Mouse (Mus musculus) myocyte (in vitro differentiated cells): ENCODE data around the gene Usp24. TPM values are rescaled to one million over a fixed set of nuclear protein-coding genes. Genes with fewer than 3 reads are reported as not detected.

ENCODE experiments used
- H3K27me3 ChIP-seq: one replicate; pipeline ENCODE4 v1.6.1; 2011; ENCODE audit not compliant: control insufficient read depth, insufficient read depth, insufficient read length
- H3K36me3 ChIP-seq: one replicate; pipeline ENCODE4 v1.6.1; 2011; ENCODE audit not compliant: control insufficient read depth, insufficient read depth
- H3K4me2 ChIP-seq: one replicate; pipeline ENCODE4 v1.6.1; 2011; ENCODE audit warnings: low read depth, control low read depth
- H3K4me3 ChIP-seq: one replicate; pipeline ENCODE4 v1.5.1; 2011; ENCODE audit warnings: mild to moderate bottlenecking, control low read depth, moderate library complexity
- H3K79me2 ChIP-seq: one replicate; pipeline ENCODE4 v1.6.1; 2011; ENCODE audit not compliant: control insufficient read depth, insufficient read depth
- H3ac ChIP-seq: one replicate; pipeline ENCODE4 v1.6.1; 2011; ENCODE audit not compliant: control insufficient read depth, insufficient read length
- CEBPB ChIP-seq: IDR thresholded peaks from 2 replicates; pipeline ENCODE4 v1.6.1; 2011; ENCODE audit warnings: mild to moderate bottlenecking, moderate library complexity; ENCODE audit not compliant: poor library complexity, insufficient read depth, severe bottlenecking
- E2F4 ChIP-seq: IDR thresholded peaks from one replicate; pipeline ENCODE4 v1.6.1; 2011; ENCODE audit warnings: mild to moderate bottlenecking, control low read depth, moderate library complexity; ENCODE audit not compliant: insufficient read depth
- MAX ChIP-seq: IDR thresholded peaks from one replicate; pipeline ENCODE4 v1.6.1; 2011; ENCODE audit warnings: low read depth, mild to moderate bottlenecking, control low read depth
- MYOD1 ChIP-seq, 3 experiments: IDR thresholded peaks; one replicate each; pipeline ENCODE4 v1.6.1; 2011; ENCODE audit warnings: control low read depth in 2 of 3, low read depth in 2 of 3, mild to moderate bottlenecking in 2 of 3, moderate library complexity in 1 of 3; ENCODE audit not compliant: insufficient read length in 2 of 3, control insufficient read depth in 1 of 3
- MYOG ChIP-seq, 3 experiments: IDR thresholded peaks; one replicate each; pipeline ENCODE4 v1.6.1; 2011; ENCODE audit warnings: control low read depth in 2 of 3, low read depth in 2 of 3, mild to moderate bottlenecking in 2 of 3; ENCODE audit not compliant: insufficient read length in 2 of 3, control insufficient read depth in 1 of 3, insufficient read depth in 1 of 3
- POLR2A ChIP-seq: IDR thresholded peaks from one replicate; pipeline ENCODE4 v1.6.1; 2011; ENCODE audit warnings: low read depth, mild to moderate bottlenecking, control low read depth, moderate library complexity; ENCODE audit not compliant: insufficient read length
- POLR2AphosphoS2 ChIP-seq: IDR thresholded peaks from one replicate; pipeline ENCODE4 v1.6.1; 2011; ENCODE audit warnings: low read depth, control low read depth; ENCODE audit not compliant: insufficient read length
- REST ChIP-seq: IDR thresholded peaks from one replicate; pipeline ENCODE4 v1.6.1; 2011; ENCODE audit warnings: mild to moderate bottlenecking, control low read depth, moderate library complexity; ENCODE audit not compliant: insufficient read depth, insufficient read length
- SRF ChIP-seq: IDR thresholded peaks from one replicate; pipeline ENCODE4 v1.6.1; 2011; ENCODE audit warnings: low read depth; ENCODE audit not compliant: control insufficient read depth, insufficient read length
- TCF12 ChIP-seq: IDR thresholded peaks from one replicate; pipeline ENCODE4 v1.6.1; 2011; ENCODE audit warnings: mild to moderate bottlenecking, control low read depth; ENCODE audit not compliant: poor library complexity, insufficient read depth, severe bottlenecking
- TCF3 ChIP-seq: IDR thresholded peaks from one replicate; pipeline ENCODE4 v1.6.1; 2011; ENCODE audit warnings: low read depth, control low read depth; ENCODE audit not compliant: insufficient read length
- USF1 ChIP-seq: IDR thresholded peaks from one replicate; pipeline ENCODE4 v1.6.1; 2011; ENCODE audit warnings: low read depth, mild to moderate bottlenecking, control low read depth, moderate library complexity
- polyA plus RNA-seq: library from polyadenylated mRNA; unstranded; fragments of >200 nt; fragmentation: generic; extraction: Trizol; gene quantifications from one replicate; pipeline ENCODE4 v1.2.1, GENCODE M21; 2012; ENCODE audit warnings: missing spikeins

The Usp24 gene
- polyA plus RNA-seq, 1 experiment: 5.3 TPM

GRCm38 (mm10) chr4:106313070-106313469, 2.9 kb upstream of the Usp24 start:
- no peak overlapping the region for H3K4me3 ChIP-seq
- H3K4me2 ChIP-seq: no peak overlapping the region
- no peak for TF ChIP-seq CEBPB
- TF ChIP-seq REST: no peak
- no peak for TF ChIP-seq MYOD1 (IDR thresholded peaks at IDR 0.05; ENCODE audit: control insufficient read depth in 1 of 3, insufficient read length in 2 of 3, low read depth in 2 of 3)
- no peak for TF ChIP-seq MYOG (IDR thresholded peaks at IDR 0.05; ENCODE audit: control insufficient read depth in 1 of 3, insufficient read depth in 1 of 3, insufficient read length in 2 of 3, low read depth in 2 of 3)
- no peak for TF ChIP-seq MAX
- TF ChIP-seq TCF3: no peak
- TF ChIP-seq POLR2AphosphoS2: no peak
- TF ChIP-seq USF1: no peak
- TF ChIP-seq E2F4: no peak
- TF ChIP-seq TCF12: no peak
- TF ChIP-seq SRF: no peak
- no peak for TF ChIP-seq POLR2A

GRCm38 (mm10) chr4:106313874-106314273, 2.1 kb upstream of the Usp24 start:
- no peak overlapping the region for H3ac ChIP-seq
- H3K4me3 ChIP-seq: no peak overlapping the region
- peaks cover 31% of the 10 kb centered on the region for H3K79me2 ChIP-seq
- H3K4me2 ChIP-seq: no peak overlapping the region
- H3K36me3 ChIP-seq: no peaks in the 10 kb centered on the region
- TF ChIP-seq USF1 (no peak), MYOG (IDR thresholded peaks at IDR 0.05; ENCODE audit: control insufficient read depth in 1 of 3, insufficient read depth in 1 of 3, insufficient read length in 2 of 3, low read depth in 2 of 3) (no peak), TCF12 (no peak), POLR2AphosphoS2 (no peak), MAX (no peak)
- H3K27me3 ChIP-seq: no peaks in the 10 kb centered on the region

More at GRCm38 (mm10) chr4:106313070-106313469, 2.9 kb upstream of the Usp24 start:
- no peaks in the 10 kb centered on the region for H3K36me3 ChIP-seq
- no peak overlapping the region for H3ac ChIP-seq
- peaks cover 23% of the 10 kb centered on the region for H3K79me2 ChIP-seq
- no peaks in the 10 kb centered on the region for H3K27me3 ChIP-seq

GRCm38 (mm10) chr4:106314291-106314690, 1.7 kb upstream of the Usp24 start:
- Histone ChIP-seq H3K36me3 (no peaks in the 10 kb centered on the region), H3K27me3 (no peaks in the 10 kb centered on the region), H3K4me2 (no peak overlapping the region), H3ac (no peak overlapping the region), H3K79me2 (peaks cover 35% of the 10 kb centered on the region), H3K4me3 (no peak overlapping the region)
- no peak for TF ChIP-seq TCF3
- no peak for TF ChIP-seq POLR2AphosphoS2
- no peak for TF ChIP-seq TCF12
- no peak for TF ChIP-seq E2F4
- no peak for TF ChIP-seq USF1
- no peak for TF ChIP-seq CEBPB
- no peak for TF ChIP-seq SRF
- no peak for TF ChIP-seq REST
- TF ChIP-seq POLR2A: no peak
- no peak for TF ChIP-seq MYOG (IDR thresholded peaks at IDR 0.05; ENCODE audit: control insufficient read depth in 1 of 3, insufficient read depth in 1 of 3, insufficient read length in 2 of 3, low read depth in 2 of 3)
- no peak for TF ChIP-seq MAX
- TF ChIP-seq MYOD1 (IDR thresholded peaks at IDR 0.05; ENCODE audit: control insufficient read depth in 1 of 3, insufficient read length in 2 of 3, low read depth in 2 of 3): no peak

- H3K79me2 ChIP-seq: peaks cover 58% of the 10 kb centered on the region
- no peaks in the 10 kb centered on the region for H3K27me3 ChIP-seq
- peak overlapping the region; percentile 94 for H3K4me3 ChIP-seq
- peak overlapping the region; percentile 98 for H3ac ChIP-seq
- no peaks in the 10 kb centered on the region for H3K36me3 ChIP-seq
- TF ChIP-seq USF1 (peak; percentile 13), CEBPB (no peak), REST (no peak), MYOD1 (IDR thresholded peaks at IDR 0.05; ENCODE audit: control insufficient read depth in 1 of 3, insufficient read length in 2 of 3, low read depth in 2 of 3) (peak in 1 of 3 experiments; percentile 8), MAX (no peak), TCF12 (no peak)
- H3K4me2 ChIP-seq: peak overlapping the region; percentile 83
Measured at GRCm38 (mm10) chr4:106316351-106317178, 552 bp downstream of the Usp24 start.
